Mouse (Mus musculus) gastrocnemius, adult 18-20 months (tissue): ENCODE data around the gene Slc10a7. TPM values are rescaled to one million over a fixed set of nuclear protein-coding genes. Genes with fewer than 3 reads are reported as not detected.
"Not testable (repeated sequence)": the region's sequence is repeated elsewhere in the genome, so short reads cannot be mapped to it uniquely, and the experiment has no call there.

Experiments used
- DNase-seq: peaks from one replicate; pipeline ENCODE4 v3.0.0; 2021; ENCODE audit warnings: low spot score
- total RNA-seq, 2 experiments: library from RNA; stranded (reverse); gene quantifications; 2 replicates each; pipeline ENCODE4 v1.2.3; 2021

Slc10a7 gene
- total RNA-seq, 2 experiments from 2014 or later = 5.2 to 5.8 TPM

- DNase-seq = not testable (repeated sequence)
Measured at GRCm38 (mm10) chr8:78545153-78545817, 36.1 kb downstream of the Slc10a7 start.

- DNase-seq = no peak
Measured at GRCm38 (mm10) chr8:78549971-78550751, 41.0 kb downstream of the Slc10a7 start.

- no peak for DNase-seq
Measured at GRCm38 (mm10) chr8:78550752-78551134, 41.6 kb downstream of the Slc10a7 start.

- DNase-seq = no peak
Measured at GRCm38 (mm10) chr8:78555817-78556216, 46.7 kb downstream of the Slc10a7 start.

- DNase-seq = no peak
Measured at GRCm38 (mm10) chr8:78556773-78557434, 47.8 kb downstream of the Slc10a7 start.

GRCm38 (mm10) chr8:78561620-78562019 is 52.5 kb downstream of the Slc10a7 start:
- no peak for DNase-seq

GRCm38 (mm10) chr8:78563466-78564058 is 54.4 kb downstream of the Slc10a7 start:
- DNase-seq = no peak

- no peak for DNase-seq
Measured at GRCm38 (mm10) chr8:78564200-78564599, 55.1 kb downstream of the Slc10a7 start.

- DNase-seq = peak; percentile 66
Measured at GRCm38 (mm10) chr8:78568196-78568595, 59.0 kb downstream of the Slc10a7 start.

- DNase-seq = no peak
Measured at GRCm38 (mm10) chr8:78571528-78571927, 62.4 kb downstream of the Slc10a7 start.

GRCm38 (mm10) chr8:78574207-78574606 is 65.1 kb downstream of the Slc10a7 start:
- no peak for DNase-seq

- no peak for DNase-seq
Measured at GRCm38 (mm10) chr8:78577569-78577968, 68.4 kb downstream of the Slc10a7 start.

- no peak for DNase-seq
Measured at GRCm38 (mm10) chr8:78578036-78578435, 68.9 kb downstream of the Slc10a7 start.

GRCm38 (mm10) chr8:78584011-78584776 is 75.0 kb downstream of the Slc10a7 start:
- no peak for DNase-seq

GRCm38 (mm10) chr8:78584863-78585262 is 75.7 kb downstream of the Slc10a7 start:
- DNase-seq = no peak

GRCm38 (mm10) chr8:78595481-78595908 is 86.3 kb downstream of the Slc10a7 start:
- DNase-seq = no peak

- DNase-seq = no peak
Measured at GRCm38 (mm10) chr8:78598237-78598636, 89.1 kb downstream of the Slc10a7 start.

- DNase-seq = no peak
Measured at GRCm38 (mm10) chr8:78603084-78603483, 93.9 kb downstream of the Slc10a7 start.

- no peak for DNase-seq
Measured at GRCm38 (mm10) chr8:78604426-78604825, 95.3 kb downstream of the Slc10a7 start.

- no peak for DNase-seq
Measured at GRCm38 (mm10) chr8:78609301-78609700, 100.2 kb downstream of the Slc10a7 start.

GRCm38 (mm10) chr8:78611019-78611418 is 101.9 kb downstream of the Slc10a7 start:
- no peak for DNase-seq
